Mouse (Mus musculus) kidney, postnatal 10 days (tissue): ENCODE measurements at regions not wholly inside any gene's neighbourhood (a gene's known extent, or its start where the extent isn't known, plus 50 kb on each side); places are given as distances from the start of the nearest gene placed in this dataset.

Source experiments
- DNase-seq: peaks from one replicate; pipeline ENCODE4 v3.0.0; 2021; ENCODE audit warnings: mixed read lengths

GRCm38 (mm10) chr13:102031416-102031815 lies 263.4 kb upstream of the Pik3r1 start:
- DNase-seq = no peak

GRCm38 (mm10) chr13:102034484-102034883 lies 266.5 kb upstream of the Pik3r1 start:
- no peak for DNase-seq

GRCm38 (mm10) chr13:102036001-102036400 lies 268.0 kb upstream of the Pik3r1 start:
- peak; percentile 7 for DNase-seq

- no peak for DNase-seq
These were observed 269.0 kb upstream of the Pik3r1 start for GRCm38 (mm10) chr13:102036819-102037624.

GRCm38 (mm10) chr13:102060213-102060612 lies 292.2 kb upstream of the Pik3r1 start:
- DNase-seq = no peak

GRCm38 (mm10) chr13:102064590-102065273 lies 296.7 kb upstream of the Pik3r1 start:
- DNase-seq = no peak

- no peak for DNase-seq
These were observed 297.2 kb upstream of the Pik3r1 start for GRCm38 (mm10) chr13:102065274-102065640.

GRCm38 (mm10) chr13:102065796-102066195 lies 297.8 kb upstream of the Pik3r1 start:
- DNase-seq = no peak

GRCm38 (mm10) chr13:102070740-102071139 lies 302.7 kb upstream of the Pik3r1 start:
- DNase-seq = no peak

GRCm38 (mm10) chr13:102072366-102072765 lies 304.3 kb upstream of the Pik3r1 start:
- DNase-seq = no peak

- DNase-seq = no peak
These were observed 319.7 kb upstream of the Pik3r1 start for GRCm38 (mm10) chr13:102087766-102088165.

GRCm38 (mm10) chr13:102089551-102089950 lies 321.5 kb upstream of the Pik3r1 start:
- DNase-seq = no peak

GRCm38 (mm10) chr13:102094193-102094592 lies 326.2 kb upstream of the Pik3r1 start:
- no peak for DNase-seq

- DNase-seq = peak; percentile 18
These were observed 335.1 kb upstream of the Pik3r1 start for GRCm38 (mm10) chr13:102103161-102103560.

GRCm38 (mm10) chr13:102106188-102106587 lies 338.2 kb upstream of the Pik3r1 start:
- no peak for DNase-seq

- no peak for DNase-seq
These were observed 340.2 kb upstream of the Pik3r1 start for GRCm38 (mm10) chr13:102108204-102108603.

- no peak for DNase-seq
These were observed 340.9 kb upstream of the Pik3r1 start for GRCm38 (mm10) chr13:102108916-102109315.

GRCm38 (mm10) chr13:102113941-102114340 lies 345.9 kb upstream of the Pik3r1 start:
- peak; percentile 15 for DNase-seq

GRCm38 (mm10) chr13:102122341-102122740 lies 354.3 kb upstream of the Pik3r1 start:
- no peak for DNase-seq

GRCm38 (mm10) chr13:102127933-102128430 lies 360.0 kb upstream of the Pik3r1 start:
- DNase-seq = no peak

- DNase-seq = no peak
These were observed 363.4 kb upstream of the Pik3r1 start for GRCm38 (mm10) chr13:102131459-102131858.

- DNase-seq = no peak
These were observed 364.1 kb upstream of the Pik3r1 start for GRCm38 (mm10) chr13:102132154-102132553.

- no peak for DNase-seq
These were observed 364.7 kb upstream of the Pik3r1 start for GRCm38 (mm10) chr13:102132696-102133095.

GRCm38 (mm10) chr13:102135210-102135609 lies 367.2 kb upstream of the Pik3r1 start:
- no peak for DNase-seq
